Mouse (Mus musculus) 3T3-L1 (cell line): ENCODE results near the gene Spen.
"Not testable (repeated sequence)": the region's sequence is repeated elsewhere in the genome, so short reads cannot be mapped to it uniquely, and the experiment has no call there.

ENCODE experiments used
- DNase-seq: peaks from one replicate; pipeline ENCODE4 v3.0.0-alpha.2; 2015; ENCODE audit warnings: low read depth, low spot score

Gene Spen

DNA sequence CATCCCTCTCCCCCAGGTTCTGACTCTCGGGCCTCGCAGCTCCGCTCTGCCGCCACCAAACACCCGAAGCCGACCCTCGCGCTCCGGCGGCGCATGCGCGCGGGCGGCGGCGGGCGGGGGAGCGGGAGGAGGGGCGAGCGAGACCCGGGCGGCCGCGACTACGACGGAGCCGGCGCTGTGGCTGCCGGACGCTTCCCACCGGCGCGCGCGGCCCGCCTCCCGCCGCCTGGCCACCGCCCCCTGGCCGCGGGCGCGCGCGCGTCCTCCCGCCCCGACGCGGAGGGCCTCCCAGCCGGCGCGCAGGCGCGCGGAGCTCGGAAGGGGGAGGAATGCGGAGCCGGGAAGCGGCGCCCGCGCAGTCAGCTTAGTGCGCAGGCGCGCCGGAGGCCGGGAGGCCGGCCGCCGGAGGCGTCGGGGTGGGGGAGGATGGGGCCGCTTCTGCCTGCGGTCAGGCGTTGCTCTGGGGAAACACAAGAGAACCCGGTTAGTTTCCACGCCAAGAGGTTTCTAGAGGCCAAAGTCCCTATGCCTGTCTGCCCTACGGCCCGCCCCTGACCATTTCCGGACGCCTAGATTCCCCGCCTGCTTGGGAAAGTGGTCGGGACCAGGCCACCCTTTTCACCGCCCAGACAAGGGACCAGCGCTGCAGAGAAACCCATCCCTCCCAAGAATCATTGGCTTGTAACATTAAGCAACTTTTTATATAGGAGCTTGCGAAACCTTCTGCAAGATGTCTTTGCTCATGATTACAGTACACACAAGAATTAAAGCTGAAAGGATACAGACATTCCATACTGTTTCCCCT lies at the start of gene Spen:
Spen (minus strand) TSS at position 190 of the 805 bp plus-strand sequence.
- peak; percentile 95 for DNase-seq

DNA sequence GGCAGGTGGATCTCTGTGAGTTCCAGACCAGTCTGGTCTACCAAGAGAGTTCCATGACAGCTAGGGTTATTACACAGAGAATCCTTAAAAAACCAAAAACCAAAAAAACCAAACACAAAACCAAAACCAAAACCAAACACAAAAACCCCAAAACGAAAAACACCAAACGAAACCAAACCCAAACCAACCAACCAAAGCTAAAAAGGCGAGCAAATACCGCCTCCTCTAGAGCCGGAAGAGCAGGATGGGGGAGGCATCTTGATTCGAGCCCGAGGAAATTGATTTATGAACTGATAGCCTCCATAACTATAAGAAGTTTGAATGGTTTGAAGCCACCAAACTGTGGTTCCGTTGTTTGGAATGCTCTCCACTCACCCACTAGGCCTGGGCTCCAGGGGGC lies 45.5 kb upstream of the Spen start:
- no peak for DNase-seq

DNA sequence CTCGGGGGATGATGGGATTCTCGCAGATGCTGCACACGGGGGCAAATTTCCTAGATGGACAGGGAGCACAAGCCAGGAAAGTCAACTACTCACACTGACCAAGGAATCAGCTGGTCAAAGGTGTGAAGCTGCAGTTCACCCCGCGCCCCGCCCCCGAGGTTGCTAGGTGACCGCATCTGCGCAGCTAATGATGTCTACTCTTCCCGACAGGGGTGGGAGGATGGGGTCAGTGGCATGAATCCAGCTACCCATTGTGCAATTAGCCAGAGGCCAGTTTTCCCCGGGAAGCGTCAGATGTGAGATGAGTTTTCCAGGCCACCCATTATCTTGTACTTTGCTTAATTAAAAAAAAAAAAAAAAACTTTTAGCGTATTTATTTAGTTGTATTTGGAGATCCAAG lies 42.7 kb upstream of the Spen start:
- no peak for DNase-seq

DNA sequence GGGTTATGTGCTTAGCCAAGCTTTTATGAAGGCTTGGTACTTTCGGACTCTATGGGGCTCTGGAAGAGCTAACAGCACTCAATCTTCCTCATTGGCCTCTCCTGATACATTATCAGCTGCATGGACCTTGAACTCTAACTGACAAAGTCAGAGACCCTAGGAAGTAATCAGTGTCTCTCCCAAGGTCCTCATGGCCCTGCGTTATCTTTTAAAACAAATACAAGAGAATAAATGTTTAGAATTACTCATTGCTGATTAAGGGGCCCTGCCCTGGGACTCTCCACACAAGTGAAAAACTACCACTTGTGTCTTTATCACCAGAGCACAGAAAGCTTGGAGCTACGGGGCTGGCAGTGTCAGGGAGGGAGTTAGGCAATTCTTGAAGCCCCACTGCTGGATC lies 40.4 kb upstream of the Spen start:
- DNase-seq, result no peak

DNA sequence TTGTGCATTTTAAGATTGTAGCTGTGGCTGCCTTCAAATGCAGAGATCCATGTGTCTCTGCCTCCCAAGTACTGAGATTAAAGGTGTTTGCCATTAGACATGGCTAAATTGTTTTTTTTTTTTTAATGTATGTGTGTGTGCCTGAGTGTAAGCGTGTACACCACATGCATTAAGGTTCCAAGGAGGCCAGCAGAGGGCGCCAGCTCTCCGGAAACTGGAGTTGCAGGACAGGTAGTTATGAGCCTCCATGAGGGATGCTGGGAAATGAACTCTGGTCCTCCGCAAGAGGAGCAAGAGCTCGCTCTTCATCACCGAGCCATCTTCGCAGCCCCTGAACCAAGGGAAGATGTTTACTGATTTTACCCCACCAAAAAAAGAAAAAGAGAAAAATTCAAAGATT lies 38.5 kb upstream of the Spen start:
- DNase-seq, result no peak

DNA sequence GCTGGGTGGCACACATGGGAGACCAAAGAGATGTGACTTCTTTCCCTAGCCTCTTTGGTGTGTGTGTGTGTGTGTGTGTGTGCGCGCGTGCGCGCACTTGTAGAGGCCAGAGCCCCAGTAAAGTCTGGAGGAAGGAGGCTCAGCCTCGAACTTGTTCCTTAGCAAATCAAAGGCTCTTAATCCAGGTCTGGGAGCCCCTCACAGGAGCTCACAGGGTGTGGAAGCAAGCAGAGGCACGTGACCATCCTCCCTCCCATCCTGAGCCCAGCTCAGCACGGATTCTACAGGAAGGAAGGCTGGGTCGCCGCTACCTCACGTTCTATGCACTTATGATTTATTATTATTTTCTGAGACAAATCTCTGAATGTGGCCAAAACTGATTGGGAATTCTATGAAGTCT lies 38.0 kb upstream of the Spen start:
- no peak for DNase-seq

DNA sequence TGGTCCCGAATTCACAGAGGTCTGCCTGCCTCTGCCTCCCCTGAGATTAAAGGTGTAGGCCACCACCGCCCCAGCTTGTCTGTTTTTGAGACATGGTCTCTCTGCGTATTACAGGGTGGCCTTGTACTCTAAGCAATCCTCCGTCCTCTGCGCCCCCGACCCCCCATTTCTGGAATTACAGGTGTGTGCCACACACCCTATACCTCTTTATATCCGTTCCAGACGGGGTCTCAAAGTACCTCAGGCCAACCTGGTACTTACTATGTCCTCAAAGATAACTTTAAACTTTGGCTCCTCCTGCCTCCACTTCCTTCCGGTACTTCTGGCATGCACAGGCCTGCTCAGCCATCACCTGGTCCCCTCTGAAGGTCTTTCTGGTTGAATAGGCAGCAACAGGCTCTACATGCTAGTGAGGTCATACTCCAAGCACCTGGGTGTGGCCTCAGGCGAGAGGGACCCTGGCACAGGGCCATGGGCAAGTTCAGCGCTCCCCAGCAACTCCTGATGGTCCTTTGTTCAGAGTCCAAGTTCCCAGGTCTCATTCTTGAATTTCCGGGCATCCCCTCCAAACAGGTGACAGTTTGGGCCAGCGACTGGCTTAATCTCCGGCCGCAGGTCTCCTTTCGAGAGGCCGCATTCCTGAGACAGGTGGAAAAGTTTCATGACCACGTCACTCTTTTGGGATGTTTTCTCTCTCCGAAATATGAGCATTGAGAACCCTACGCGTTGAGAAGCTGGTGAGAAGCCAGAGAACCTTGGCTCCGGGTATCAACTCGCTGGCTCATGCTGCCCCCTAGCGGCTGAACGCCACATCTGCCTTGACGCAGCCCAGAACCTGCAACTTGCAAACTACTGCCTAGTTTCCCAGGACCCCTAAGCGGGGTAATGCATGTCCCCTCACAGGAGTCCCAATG lies 36.6 kb upstream of the Spen start:
- DNase-seq, result peak; percentile 90

DNA sequence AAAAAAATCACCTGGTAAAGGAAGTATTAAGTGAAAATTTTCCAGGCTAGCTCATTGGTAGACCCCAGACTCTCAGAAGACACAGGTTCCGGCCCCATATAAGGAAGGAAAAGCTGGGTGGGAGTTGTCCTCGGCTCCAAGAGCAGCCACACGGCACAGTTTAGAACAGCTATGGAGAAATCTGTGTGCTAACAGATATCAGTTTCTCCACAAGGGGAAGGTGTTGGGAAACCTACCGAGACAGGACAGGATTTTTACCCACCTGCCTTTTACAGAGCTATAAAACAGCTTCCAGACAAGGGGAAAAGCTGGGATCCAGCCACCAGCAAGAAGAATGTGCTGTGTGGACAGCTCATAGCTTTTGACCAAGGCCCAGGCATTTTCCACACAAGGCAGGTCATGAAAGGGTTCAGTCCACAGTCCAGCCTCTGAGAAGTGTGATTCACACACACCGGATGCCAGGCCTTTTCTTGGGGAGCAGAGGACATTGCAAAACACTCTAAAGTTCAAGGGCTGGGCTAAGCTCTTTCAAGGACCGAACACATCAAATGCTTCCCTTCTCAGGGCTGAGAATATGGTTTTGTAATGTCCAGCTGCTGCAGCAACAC lies 35.1 kb upstream of the Spen start:
- DNase-seq, result peak; percentile 96

DNA sequence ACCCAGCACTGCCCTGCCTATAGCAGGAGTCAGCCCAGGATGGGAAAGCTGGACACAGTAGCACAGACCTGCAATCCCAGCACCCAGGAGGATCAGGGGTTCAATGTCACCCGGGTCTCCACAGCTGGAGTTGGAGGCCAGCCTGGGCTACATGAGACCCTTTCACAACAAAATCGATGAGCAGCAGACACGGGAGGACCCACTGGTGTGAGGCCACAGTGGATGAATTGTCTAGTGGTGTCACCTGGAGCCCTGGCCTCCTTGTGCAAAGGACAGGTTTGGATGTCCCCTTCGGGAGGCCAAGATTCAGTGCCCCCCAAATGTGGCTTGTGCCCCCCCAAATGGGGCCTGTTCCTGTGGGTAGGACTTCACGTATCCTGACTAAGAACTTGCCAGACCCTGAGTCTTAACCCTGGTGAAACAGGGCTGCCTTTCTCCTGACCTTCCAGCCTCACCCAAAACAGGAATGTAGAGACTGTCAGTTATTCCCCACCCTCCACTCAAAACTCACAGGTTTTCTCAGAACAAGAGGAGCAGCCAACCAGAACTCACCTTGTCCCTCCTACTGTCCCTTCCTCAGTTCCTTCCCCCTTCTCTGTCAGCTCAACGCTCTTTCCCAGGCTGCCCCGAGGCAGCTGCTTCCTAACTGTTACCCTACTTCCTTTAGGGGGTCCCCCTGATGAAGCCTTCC lies 34.4 kb upstream of the Spen start:
- peak; percentile 68 for DNase-seq

DNA sequence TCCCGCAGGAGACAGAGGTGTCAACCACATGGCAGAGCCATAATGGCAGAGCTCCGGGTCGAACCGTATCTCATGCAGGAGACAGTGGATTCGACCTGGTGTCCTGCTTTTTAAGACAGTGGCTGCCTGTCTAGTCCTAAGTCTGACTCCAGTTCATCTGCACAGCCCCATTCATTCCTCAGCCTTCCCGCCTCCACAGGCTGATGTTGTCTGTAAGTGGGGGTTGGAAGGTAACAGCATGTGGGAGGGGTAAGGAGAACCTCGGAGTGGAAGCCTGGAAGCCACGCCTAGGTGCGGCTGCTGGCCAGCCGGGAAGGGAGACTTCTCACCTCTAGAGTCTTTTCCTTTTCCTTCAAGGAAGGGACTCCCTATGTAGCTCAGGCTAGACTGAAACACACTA lies 33.5 kb upstream of the Spen start:
- no peak for DNase-seq

DNA sequence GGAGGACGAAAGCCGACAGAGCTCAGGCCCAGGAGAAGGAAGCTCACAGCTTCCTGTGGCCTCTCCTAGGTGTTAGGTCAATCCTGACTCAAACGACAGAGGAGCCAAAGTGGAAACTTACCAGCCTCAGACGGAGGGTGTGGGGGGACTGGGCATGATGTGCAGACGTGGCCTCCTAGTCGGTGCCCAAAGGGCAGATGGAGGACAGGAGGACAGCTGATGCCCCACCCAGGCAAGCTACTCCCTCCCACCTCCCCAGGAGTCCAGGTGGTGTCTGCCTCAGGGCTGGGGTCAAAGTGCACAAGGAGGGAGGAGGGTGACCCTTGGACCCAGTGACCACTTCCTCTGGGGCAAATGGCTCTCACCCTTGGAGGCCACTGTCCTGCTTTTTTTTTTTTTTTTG lies 32.9 kb upstream of the Spen start:
- no peak for DNase-seq

DNA sequence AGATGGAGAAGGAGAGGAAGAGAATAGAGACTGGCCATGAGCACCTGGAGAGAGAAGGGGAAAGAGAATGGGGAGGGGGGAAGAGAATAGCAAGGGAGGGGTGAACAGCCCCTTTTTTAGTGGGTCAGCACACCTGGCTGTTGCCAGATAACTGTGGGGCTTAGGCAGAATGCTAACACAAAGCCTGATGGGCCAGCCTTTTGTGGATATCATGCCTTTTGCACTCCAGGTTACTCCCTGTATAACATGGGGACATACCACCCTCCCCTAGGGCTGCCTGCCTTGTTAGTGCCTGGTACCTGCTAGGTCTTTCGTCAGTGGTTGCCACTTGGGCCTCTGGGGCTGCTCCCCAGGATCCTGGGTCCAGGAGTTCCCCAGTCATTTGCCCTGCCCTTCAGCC lies 32.4 kb upstream of the Spen start:
- no peak for DNase-seq

DNA sequence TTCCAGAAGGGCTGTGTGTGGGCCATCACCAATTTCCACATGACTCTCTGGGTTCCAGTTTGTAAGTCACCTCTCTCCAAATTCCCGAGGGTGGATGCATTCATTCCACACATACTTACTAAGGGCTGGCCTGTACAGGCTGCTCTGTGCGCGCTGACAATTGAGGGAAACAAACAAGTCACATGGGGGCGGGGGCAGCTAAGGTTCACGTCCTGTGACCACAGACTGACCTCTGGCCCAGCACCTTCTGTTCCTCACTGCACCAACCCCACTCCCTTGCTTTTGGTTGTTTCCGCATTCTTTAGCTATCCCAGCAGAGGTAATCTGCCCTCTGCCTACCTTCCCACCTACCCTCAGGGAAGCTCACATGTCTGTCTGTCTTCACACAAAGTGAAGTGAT lies 31.6 kb upstream of the Spen start:
- peak; percentile 57 for DNase-seq

DNA sequence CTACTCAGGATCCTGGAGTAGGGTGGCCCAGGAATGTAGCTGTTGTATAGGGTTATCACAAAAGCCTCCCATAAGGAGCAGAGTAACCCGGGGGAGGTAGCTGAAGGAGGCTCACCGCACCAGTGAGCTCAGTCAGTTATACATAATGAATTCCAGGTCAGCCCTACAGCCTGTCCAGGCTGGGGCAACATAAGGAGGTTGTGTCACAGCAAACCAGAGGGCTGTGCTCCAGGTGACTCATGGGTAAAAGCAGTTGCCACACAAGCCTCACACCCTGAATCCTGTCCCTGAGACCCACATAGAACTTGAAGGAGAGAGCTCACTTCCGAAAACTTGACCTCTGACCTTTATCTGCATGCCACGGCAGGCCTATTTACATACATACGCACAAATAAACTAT lies 30.6 kb upstream of the Spen start:
- peak; percentile 48 for DNase-seq

DNA sequence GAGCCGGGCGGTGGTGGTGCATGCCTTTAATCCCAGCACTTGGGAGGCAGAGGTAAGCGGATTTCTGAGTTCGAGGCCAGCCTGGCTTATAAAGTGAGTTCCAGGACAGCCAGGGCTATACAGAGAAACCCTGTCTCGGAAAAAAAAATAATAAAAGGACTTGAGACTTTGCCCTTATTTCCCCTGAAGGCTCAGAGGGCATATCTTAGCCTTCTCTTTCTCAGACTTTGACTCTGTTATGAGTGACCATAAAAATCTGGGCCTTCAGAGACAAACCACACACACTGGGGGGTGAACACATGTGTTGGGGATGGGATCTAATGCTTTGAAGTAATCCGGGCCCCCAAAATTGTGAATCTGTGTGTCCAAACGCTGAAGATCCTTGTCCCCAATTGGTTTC lies 28.8 kb upstream of the Spen start:
- not testable (repeated sequence) for DNase-seq

DNA sequence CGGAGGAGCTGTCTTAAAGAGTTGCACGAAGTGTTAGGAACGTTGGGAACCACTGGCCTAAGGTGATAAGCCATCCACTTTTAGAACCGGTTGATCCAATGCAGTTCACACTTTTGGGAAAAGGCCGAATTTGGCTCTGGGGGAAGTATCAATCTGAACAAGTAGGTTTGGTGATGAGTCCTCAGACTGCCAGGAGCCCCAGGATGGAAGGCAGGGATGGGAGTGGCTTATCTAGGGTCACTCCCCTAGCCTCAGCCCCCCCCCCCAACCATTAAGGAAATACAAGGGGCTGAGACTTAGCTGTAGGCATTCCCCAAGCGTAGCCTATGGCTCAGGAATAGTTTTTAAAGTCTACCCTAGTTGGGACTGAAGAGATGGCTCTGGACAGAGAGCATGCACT lies 27.8 kb upstream of the Spen start:
- DNase-seq, result no peak

DNA sequence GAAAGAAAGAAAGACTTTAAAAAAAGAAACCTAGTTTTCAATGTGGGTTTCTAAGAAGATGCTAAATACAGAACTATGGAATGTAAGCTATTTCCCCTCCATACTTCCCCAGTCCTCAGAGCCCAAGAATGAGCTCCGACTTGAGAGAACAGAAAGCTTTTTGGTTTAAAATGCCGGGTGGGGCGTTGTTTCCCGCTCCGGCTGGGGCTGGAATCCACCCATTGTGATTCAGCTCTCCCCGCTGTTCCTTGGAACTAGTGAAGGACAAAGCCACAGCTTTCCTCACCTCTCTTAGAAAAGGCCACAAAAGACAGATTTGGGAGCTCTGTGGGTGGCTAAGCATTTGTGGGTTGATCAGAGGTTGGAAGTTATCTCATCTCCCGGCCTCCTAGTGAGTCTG lies 26.9 kb upstream of the Spen start:
- DNase-seq, result peak; percentile 77

DNA sequence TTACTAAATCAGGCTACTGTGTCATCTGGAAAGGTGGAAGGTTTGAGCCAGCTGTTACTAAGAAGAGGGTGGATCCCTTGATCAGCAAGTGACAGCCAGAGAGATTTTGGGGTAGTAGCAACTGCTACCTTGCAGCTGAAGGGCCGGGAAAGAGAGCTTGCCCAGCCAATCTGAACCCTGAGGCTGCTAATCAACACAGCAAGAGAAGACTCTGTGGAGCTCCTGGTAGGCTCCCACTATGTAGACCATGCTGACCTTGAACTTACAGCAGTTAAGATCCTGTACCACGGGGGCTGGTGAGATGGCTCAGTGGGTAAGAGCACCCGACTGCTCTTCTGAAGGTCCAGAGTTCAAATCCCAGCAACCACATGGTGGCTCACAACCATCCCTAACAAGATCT lies 26.3 kb upstream of the Spen start:
- DNase-seq, result no peak

DNA sequence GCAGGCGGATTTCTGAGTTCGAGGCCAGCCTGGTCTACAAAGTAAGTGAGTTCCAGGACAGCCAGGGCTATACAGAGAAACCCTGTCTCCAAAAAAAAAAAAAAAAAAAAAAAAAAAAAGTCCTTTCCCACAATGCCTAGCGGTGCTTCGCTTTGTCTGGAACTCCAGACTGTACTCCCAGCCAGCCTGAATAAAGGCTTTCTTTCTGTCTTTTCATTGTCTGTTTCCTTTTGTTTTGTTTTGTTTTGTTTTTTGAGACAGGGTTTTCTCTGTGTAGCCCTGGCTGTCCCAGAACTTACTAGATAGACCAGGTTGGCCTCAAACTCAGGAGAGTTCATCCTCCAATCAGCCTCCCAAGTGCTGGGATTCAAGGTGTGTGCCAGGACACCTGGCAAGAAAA lies 25.8 kb upstream of the Spen start:
- DNase-seq, result no peak

DNA sequence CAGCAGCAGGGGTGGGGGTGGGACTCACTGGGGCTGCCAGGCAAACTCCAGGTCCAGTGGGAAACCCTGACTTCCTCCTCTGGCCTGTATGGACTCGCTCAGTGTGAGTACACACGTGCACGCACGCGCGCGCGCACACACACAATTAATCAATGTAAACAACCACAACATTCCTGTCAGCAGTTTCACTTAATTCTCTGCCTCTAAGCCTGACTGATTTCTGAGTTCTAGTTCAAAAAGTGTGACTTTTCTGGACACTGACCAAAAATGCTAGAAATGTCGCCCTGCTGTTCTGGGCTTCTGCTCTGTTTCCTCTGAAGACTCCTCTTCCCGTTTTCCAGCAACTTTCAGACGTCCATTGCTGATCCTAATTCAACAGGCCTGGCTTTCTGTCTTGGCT lies 23.9 kb upstream of the Spen start:
- DNase-seq, result peak; percentile 60

DNA sequence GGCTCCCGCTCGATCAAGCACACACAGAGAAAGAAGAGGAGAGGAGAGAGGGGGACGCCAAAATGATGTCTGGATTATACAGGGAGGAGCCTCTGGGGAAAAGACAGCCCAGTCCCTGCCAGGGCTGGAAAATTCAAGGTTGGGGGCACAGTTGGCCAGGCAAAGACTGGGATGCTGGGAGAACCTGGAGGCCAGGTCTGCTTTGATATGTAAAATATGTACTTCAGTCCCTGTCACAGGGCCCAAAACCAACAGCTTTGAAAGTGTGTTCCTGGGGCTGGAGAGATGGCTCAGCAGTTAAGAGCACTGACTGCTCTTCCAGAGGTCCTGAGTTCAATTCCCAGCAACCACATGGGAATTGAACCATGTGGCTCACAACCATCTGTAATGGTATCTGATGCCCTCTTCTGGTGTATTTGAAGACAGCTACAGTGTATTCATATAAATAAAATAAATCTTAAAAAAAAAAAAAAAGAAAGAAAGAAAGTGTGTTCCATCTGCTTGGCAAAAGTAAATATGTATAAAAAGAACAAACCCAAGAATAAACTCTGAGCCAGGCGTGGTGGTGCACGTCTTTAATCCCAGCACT lies 23.0 kb upstream of the Spen start:
- DNase-seq, result peak; percentile 45

DNA sequence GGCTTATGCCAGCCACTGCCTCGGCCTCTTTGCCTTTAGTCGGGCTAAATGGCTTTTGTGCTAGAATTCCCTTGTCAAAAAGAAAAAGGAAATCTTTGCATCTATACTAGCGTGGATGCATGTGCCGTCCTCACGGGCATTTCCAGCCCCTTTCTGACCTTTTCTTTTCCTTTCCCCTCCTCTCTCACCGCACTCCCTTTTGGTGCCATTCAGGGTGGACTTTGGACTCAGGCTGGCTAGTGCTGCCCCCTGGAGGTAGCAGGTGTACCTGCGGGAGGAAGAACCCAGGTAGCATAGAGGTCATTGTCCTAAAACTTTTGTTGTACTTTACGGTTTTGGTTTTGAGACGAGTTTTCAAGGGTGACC lies 21.5 kb upstream of the Spen start:
- DNase-seq, result peak; percentile 91
